Mouse (Mus musculus): ENCODE data around the gene Eml4.

DNA sequence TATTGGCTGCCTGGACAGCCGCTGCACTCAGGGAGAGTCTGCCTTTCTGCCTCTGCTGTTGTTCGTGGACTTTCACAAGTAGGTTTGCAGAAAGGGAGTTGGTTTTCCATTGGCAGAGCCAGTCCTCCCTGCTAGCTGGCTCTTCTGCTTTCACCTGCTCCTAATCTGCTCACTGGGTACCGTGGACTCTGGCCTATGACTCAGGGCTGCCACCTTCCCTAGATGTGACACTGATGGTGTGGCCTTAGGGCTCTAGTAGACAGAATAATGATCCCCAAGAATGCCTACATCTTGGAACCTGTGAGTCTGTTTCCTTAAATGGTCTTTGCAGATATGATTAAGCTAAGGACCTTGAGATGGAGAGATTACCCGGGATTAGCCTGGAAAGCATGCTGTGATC, 42.3 kb upstream of the Eml4 start:
- no peak for TF ChIP-seq GATA1 (IDR thresholded peaks at IDR 0.05; ENCODE audit: borderline replicate concordance, low read length)
- TF ChIP-seq FLI1 (IDR thresholded peaks at IDR 0.05; ENCODE audit: low read length) = no peak

Measured in megakaryocyte, embryonic 14.5 days (primary cell).